Mouse (Mus musculus) T-cell, adult 2 months (primary cell): ENCODE data around the gene Cdkn1c.

ENCODE experiments used
- DNase-seq: peaks from one replicate; pipeline ENCODE4 v3.0.0; 2022; ENCODE audit warnings: low spot score

Gene Cdkn1c

DNA sequence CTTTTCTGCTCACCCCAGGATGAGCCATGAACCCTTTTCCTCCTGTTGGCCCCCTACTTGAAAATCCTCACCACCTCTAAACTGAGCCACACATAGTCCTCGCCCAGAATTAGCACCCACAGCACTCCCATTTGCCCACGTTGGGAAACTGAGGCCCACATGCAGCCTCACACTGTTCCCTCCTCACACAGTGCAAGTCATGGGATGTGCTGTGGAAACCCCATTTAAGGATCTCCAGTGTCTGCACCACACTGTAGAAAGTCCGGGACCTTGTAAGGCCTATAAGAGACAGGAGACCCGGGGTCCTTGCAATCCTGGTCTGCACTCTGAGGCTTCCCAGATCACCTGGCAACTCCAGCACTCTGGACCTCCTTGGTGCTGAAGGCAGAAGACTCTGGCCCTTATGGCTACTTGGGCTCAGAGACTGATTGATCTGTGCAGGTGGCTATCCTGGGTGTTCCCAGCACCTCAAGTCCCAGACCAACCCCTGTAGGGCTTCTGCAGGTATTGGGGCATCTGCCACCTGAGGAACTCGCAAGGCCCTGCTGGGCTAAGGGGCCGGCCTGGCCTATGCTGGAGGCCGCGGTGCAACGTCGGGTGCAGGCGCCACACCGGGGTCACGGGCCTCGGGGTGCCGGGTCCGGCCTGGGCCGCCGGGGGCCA is 23.5 kb downstream of the Cdkn1c start:
- DNase-seq, result no peak

DNA sequence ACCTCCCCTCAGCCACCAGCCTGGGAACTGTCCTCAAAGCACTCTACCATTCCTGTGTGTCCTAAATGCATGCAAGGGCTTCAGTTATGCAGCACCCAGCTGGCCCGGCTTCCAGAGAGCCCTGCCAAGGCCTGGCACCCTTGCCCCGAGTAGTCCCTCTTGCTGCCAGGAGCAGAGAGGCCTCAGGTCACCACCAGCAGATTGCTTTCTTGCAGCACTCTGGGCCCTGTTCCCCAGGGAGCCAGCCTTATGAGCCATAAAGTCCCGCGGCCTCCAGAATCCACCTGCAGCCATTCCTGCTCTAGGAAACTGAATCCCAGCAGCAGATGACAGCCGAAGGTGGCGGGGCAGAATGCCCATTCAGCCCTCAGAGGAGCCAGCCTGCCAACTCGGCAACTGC is 27.5 kb downstream of the Cdkn1c start:
- DNase-seq, result no peak

- DNase-seq, result no peak
Measured at GRCm38 (mm10) chr7:143432631-143433030, 28.2 kb downstream of the Cdkn1c start.

- no peak for DNase-seq
Measured at GRCm38 (mm10) chr7:143428814-143429499, 31.9 kb downstream of the Cdkn1c start.

GRCm38 (mm10) chr7:143428142-143428813 is 32.6 kb downstream of the Cdkn1c start:
- DNase-seq, result no peak

- DNase-seq, result no peak
Measured at GRCm38 (mm10) chr7:143419585-143420160, 41.2 kb downstream of the Cdkn1c start.

DNA sequence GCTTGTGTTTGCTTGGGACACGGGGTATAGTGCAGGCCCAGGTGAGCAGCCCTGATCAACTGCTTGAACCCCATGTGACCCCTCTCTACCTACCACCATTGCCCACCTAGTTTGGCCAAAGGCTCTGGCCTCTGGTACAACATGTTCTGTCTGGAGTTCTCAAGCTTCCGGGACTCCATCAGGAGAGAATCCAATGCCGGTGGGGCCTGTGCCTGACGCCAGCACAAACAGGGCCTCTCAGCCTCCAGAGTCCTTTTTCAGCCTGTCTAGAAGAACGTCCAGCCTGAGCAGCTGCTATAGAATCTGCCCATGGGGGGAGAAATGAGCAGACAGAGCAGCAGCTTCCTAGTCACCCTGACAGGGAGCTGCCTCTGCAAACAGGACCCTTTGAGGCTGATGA is 43.0 kb downstream of the Cdkn1c start:
- DNase-seq, result no peak

- DNase-seq, result no peak
Measured at GRCm38 (mm10) chr7:143416406-143416805, 44.4 kb downstream of the Cdkn1c start.

GRCm38 (mm10) chr7:143415070-143415469 is 45.8 kb downstream of the Cdkn1c start:
- DNase-seq, result no peak

DNA sequence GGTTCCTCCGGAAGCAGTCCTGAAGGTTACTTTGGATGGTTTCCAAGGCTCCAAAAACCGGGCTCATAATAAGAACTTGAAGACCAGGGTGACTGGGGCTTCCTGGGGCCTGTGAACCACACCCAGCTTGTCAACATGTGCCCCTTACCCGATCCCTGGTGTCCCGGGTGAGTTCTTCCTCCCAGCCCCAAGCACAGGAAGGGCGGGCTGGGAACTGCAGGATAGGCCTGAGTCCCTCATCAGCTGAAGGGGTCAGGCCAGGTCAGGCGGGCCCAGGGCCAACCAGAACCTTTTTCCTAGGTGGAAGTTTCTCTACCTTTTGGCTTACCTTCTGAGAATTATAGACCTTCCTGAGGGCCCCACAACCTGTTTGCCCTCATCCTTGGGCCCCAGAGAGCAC is 48.2 kb downstream of the Cdkn1c start:
- no peak for DNase-seq

DNA sequence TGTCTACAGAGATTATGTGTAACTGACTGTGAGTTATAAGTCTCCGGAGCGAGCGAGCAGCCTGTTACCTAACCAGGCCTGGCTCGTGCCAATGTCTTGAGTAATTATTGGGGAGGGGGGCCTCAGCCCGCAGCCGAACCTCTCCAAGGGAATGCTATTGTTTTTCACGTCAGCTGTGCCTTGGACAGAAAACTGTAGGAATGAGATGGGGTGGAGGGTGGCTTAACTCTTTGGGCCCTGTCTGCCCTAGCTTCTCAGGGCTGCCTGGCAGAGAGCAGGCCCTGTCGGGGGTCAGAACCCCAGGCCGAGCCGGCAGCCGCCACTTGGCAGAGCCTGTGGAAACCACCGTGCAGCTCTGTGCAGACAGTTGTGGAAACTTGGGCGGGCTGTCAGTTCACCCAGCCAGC is 52.2 kb downstream of the Cdkn1c start:
- no peak for DNase-seq
